In the genomic region with DNA sequence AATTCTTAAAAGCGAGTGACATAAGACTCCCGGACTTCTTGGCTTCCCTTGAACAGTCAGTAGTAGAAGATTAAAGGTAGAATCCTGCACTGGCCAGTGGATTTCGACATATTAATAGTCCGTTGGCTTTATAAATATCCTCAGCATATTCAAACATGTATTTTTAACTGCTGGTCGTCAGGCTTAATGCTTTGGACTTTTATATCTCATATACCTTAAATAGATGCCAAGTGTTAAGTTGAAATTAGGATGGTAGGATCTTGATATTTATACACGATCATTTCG, we compare ENCODE assay signal across 9 mouse cellular contexts. TPM values are rescaled to one million over a fixed set of nuclear protein-coding genes. Genes with fewer than 3 reads are reported as not detected.
A peak's percentile ranks its signal among the peaks of the same experiment; 100 is the strongest.
DNase-seq lines count a peak whose midpoint lies in the region; ATAC-seq and TF ChIP-seq lines count a peak whose summit lies in the region.
"Had no signal": no experiment of that assay in that cellular context is flagged by ENCODE, and none has a peak within 500 bp of the region (broad histone marks: within the 10 kb centered on the region; RNA-seq: fewer than 3 reads in every experiment).

No protein-coding gene starts in this region.

- TF ChIP-seq CTCF in MEL (IDR thresholded peaks at IDR 0.05 in 2 of 3, conservative IDR thresholded peaks at IDR 0.05 in 1 of 3; ENCODE audit: control insufficient read depth in 1 of 3, insufficient read depth in 1 of 3, low read depth in 2 of 3, low read length in 3 of 3, poor library complexity in 1 of 3, severe bottlenecking in 1 of 3) = no peak

- no peaks in the 10 kb centered on the region for H3K27me3 ChIP-seq in heart, embryonic 14.5 days (ENCODE audit: control insufficient read depth, insufficient read depth, low read length)
- H3K27me3 ChIP-seq in MEL (ENCODE audit: control insufficient read depth in 1 of 2, insufficient read depth in 2 of 2, low read length in 2 of 2) = no peaks in the 10 kb centered on the region
- H3K27me3 ChIP-seq in hindbrain, embryonic 11.5 days (ENCODE audit: control insufficient read depth, insufficient read depth, low read length) = no peaks in the 10 kb centered on the region
- H3K27me3 ChIP-seq in midbrain, embryonic 10.5 days (ENCODE audit: low read depth, poor library complexity, severe bottlenecking) = no peaks in the 10 kb centered on the region

- peaks cover 56% of the 10 kb centered on the region for H3K79me2 ChIP-seq in MEL (ENCODE audit: control insufficient read depth, insufficient read depth, low read length, poor library complexity)

- WGBS in heart, embryonic 14.5 days = 9% methylated on average over 7 of the region's 7 CpGs
- WGBS in hindbrain, embryonic 11.5 days = 34% methylated on average over 7 of the region's 7 CpGs
- 37% methylated on average over 7 of the region's 7 CpGs for WGBS in midbrain, embryonic 10.5 days

- no peak for DNase-seq in heart, postnatal 10 days
- DNase-seq in MEL (ENCODE audit: low read depth, low spot score) = no peak
- no peak for DNase-seq in hindbrain, embryonic 11.5 days (ENCODE audit: low spot score)
- no peak for DNase-seq in midbrain, embryonic 10.5 days (ENCODE audit: low spot score)
- no peak for DNase-seq in gastrocnemius, adult 18-20 months (ENCODE audit: low spot score)
- DNase-seq in frontal cortex, postnatal 10 days (ENCODE audit: low spot score in 2 of 2) = no peak
- no peak for DNase-seq in cerebellum, postnatal 4 days (ENCODE audit: low spot score in 2 of 2)
- DNase-seq: thymus, postnatal 36 days had no signal

- no peak for TF ChIP-seq RAD21 in MEL (IDR thresholded peaks at IDR 0.05; ENCODE audit: low read depth, low read length)

- peaks cover 3% of the 10 kb centered on the region; the same call in 1 of the 2 replicates for H3K36me3 ChIP-seq in heart, embryonic 14.5 days (ENCODE audit: control insufficient read depth, insufficient read depth, low read length)
- H3K36me3 ChIP-seq in MEL (ENCODE audit: control insufficient read depth in 1 of 2, insufficient read depth in 2 of 2, low read length in 2 of 2) = peaks cover 0 to 28% of the 10 kb centered on the region in 2 experiments; a peak in 2 of 4 replicates
- H3K36me3 ChIP-seq in hindbrain, embryonic 11.5 days (ENCODE audit: control insufficient read depth, insufficient read depth, low read length) = no peaks in the 10 kb centered on the region
- peaks cover 8% of the 10 kb centered on the region for H3K36me3 ChIP-seq in midbrain, embryonic 10.5 days

- H3K27ac ChIP-seq in heart, embryonic 14.5 days (replicated peaks in 1 of 2; ENCODE audit: control insufficient read depth in 1 of 2, insufficient read depth in 1 of 2, low read depth in 2 of 2, low read length in 2 of 2) = peak overlapping the region; percentile 95 to 97
- H3K27ac ChIP-seq in MEL (ENCODE audit: control insufficient read depth, low read depth, low read length) = peak overlapping the region; percentile 86
- H3K27ac ChIP-seq in hindbrain, embryonic 11.5 days (ENCODE audit: low read depth, low read length) = peak overlapping the region; percentile 98; the same call in 1 of the 2 replicates
- peak overlapping the region; percentile 99 for H3K27ac ChIP-seq in midbrain, embryonic 10.5 days (replicated peaks)

- no peak for TF ChIP-seq EP300 in MEL (IDR thresholded peaks at IDR 0.05; ENCODE audit: low read depth in 1 of 2, low read length in 2 of 2)

- H3K4me1 ChIP-seq in heart, embryonic 14.5 days (ENCODE audit: control insufficient read depth in 2 of 2, insufficient read depth in 2 of 2, low read length in 2 of 2) = peaks cover 5 to 40% of the 10 kb centered on the region in 2 experiments
- peaks cover 8 to 9% of the 10 kb centered on the region in 2 experiments for H3K4me1 ChIP-seq in MEL (ENCODE audit: control insufficient read depth in 1 of 2, insufficient read depth in 2 of 2, low read length in 2 of 2)
- no peaks in the 10 kb centered on the region for H3K4me1 ChIP-seq in hindbrain, embryonic 11.5 days (replicated peaks; ENCODE audit: control insufficient read depth, insufficient read depth, low read length)
- peaks cover 34% of the 10 kb centered on the region for H3K4me1 ChIP-seq in midbrain, embryonic 10.5 days

- ATAC-seq in heart, embryonic 14.5 days (ENCODE audit: insufficient number of reproducible peaks, insufficient read depth, low FRiP score, low read depth) = no peak
- no peak for ATAC-seq in hindbrain, embryonic 11.5 days (ENCODE audit: low FRiP score)

- peak overlapping the region; percentile 84 for H3K4me2 ChIP-seq in heart, embryonic 14.5 days (ENCODE audit: low read length)
- peak overlapping the region; percentile 72 for H3K4me2 ChIP-seq in hindbrain, embryonic 11.5 days (replicated peaks; ENCODE audit: low read depth, low read length)

- intact Hi-C loops in heart, postnatal 10 days (cut with DNase I) = no loop called here

- peak overlapping the region; percentile 99 for H3K9ac ChIP-seq in heart, embryonic 14.5 days (ENCODE audit: low read length)
- peak overlapping the region; percentile 90 for H3K9ac ChIP-seq in MEL (ENCODE audit: control insufficient read depth, low read depth, low read length, poor library complexity, severe bottlenecking)
- H3K9ac ChIP-seq in hindbrain, embryonic 11.5 days (ENCODE audit: low read depth, low read length) = peak overlapping the region; percentile 99

- H3K4me3 ChIP-seq in heart, embryonic 14.5 days (ENCODE audit: control insufficient read depth in 1 of 2, insufficient read depth in 1 of 2, low read depth in 1 of 2, low read length in 2 of 2) = peak overlapping the region; percentile 78 to 98; a peak in 3 of 4 replicates
- H3K4me3 ChIP-seq in MEL (ENCODE audit: control insufficient read depth in 1 of 2, insufficient read depth in 1 of 2, low read depth in 2 of 2, low read length in 2 of 2) = peak overlapping the region; percentile 74 to 95
- peak overlapping the region; percentile 97 for H3K4me3 ChIP-seq in hindbrain, embryonic 11.5 days (ENCODE audit: low read depth, low read length)
- H3K4me3 ChIP-seq in midbrain, embryonic 10.5 days = peak overlapping the region; percentile 82

- TF ChIP-seq POLR2A in MEL (IDR thresholded peaks at IDR 0.05; ENCODE audit: control insufficient read depth in 1 of 2, insufficient read depth in 1 of 2, low read depth in 1 of 2, low read length in 2 of 2, poor library complexity in 1 of 2) = no peak

- H3K9me3 ChIP-seq in heart, embryonic 14.5 days (ENCODE audit: control insufficient read depth, low read length) = no peaks in the 10 kb centered on the region
- no peaks in the 10 kb centered on the region for H3K9me3 ChIP-seq in MEL (replicated peaks; ENCODE audit: insufficient read depth, low read length)
- H3K9me3 ChIP-seq in hindbrain, embryonic 11.5 days (ENCODE audit: control insufficient read depth, low read length) = no peaks in the 10 kb centered on the region
- no peaks in the 10 kb centered on the region for H3K9me3 ChIP-seq in midbrain, embryonic 10.5 days (replicated peaks)

TF ChIP-seq in MEL, 35 proteins besides CTCF, POLR2A, EP300 and RAD21:
- TF ChIP-seq MAX (IDR thresholded peaks at IDR 0.05; ENCODE audit: low read length) (no peak), ZNF384 (IDR thresholded peaks at IDR 0.05; ENCODE audit: low read depth, low read length) (no peak), JUND (IDR thresholded peaks at IDR 0.05; ENCODE audit: low read depth, low read length) (no peak), TBP (IDR thresholded peaks at IDR 0.05; ENCODE audit: low read depth, low read length) (no peak), BHLHE40 (IDR thresholded peaks at IDR 0.05; ENCODE audit: borderline replicate concordance, low read depth, low read length) (no peak), POLR2AphosphoS5 (IDR thresholded peaks at IDR 0.05; ENCODE audit: borderline replicate concordance, low read depth, low read length) (no peak), MYB (IDR thresholded peaks at IDR 0.05; ENCODE audit: low read depth, low read length) (no peak), TCF12 (IDR thresholded peaks at IDR 0.05; ENCODE audit: low read depth, low read length) (no peak), E2F4 (IDR thresholded peaks at IDR 0.05; ENCODE audit: borderline replicate concordance, low read depth, low read length) (no peak), MAZ (IDR thresholded peaks at IDR 0.05; ENCODE audit: low read depth, low read length) (no peak), ZKSCAN1 (IDR thresholded peaks at IDR 0.05; ENCODE audit: low read depth, low read length) (no peak), MAFK (IDR thresholded peaks at IDR 0.05; ENCODE audit: borderline replicate concordance, low read depth, low read length) (no peak), GATA1 (IDR thresholded peaks at IDR 0.05; ENCODE audit: low read depth, low read length) (no peak), UBTF (IDR thresholded peaks at IDR 0.05; ENCODE audit: borderline replicate concordance, insufficient read depth, low read depth, low read length) (no peak)
TF ChIP-seq in MEL: peak in this region for 0.

RNA-seq across cellular contexts. Expression of a gene that starts 1.1 kb away (rescaled TPM):
- 77.7 and 79.5 TPM in 2 replicates for polyA plus RNA-seq in heart, embryonic 14.5 days (2014; fragmentation: Nextera tagmentation; extraction: Ambion mirVana)
- 10 to 100 TPM; 74.5 to 86.4 TPM for total RNA-seq in heart, postnatal 10 days (2021)
- total RNA-seq in MEL (2012; rRNA removed) = 47.8 and 51.1 TPM in 2 replicates
- polyA plus RNA-seq in MEL (2012; ENCODE audit: insufficient read depth in 1 of 2, insufficient read length in 2 of 2, low read depth in 1 of 2, low replicate concordance in 2 of 2, missing spikeins in 1 of 2) = 100 to 1,000 TPM in 1 of 2 experiments, 10 to 100 TPM in 1; 37.3 to 122 TPM
- polyA plus RNA-seq in hindbrain, embryonic 11.5 days (2014; fragmentation: Nextera tagmentation; extraction: Ambion mirVana) = 94.4 and 108 TPM in 2 replicates
- 78.3 and 93.7 TPM in 2 replicates for polyA plus RNA-seq in midbrain, embryonic 10.5 days (2016; fragmentation: Nextera tagmentation; extraction: Ambion mirVana)
- 100 to 1,000 TPM; 225 to 256 TPM for total RNA-seq in gastrocnemius, adult 18-20 months (2021)
